Mouse (Mus musculus): ENCODE measurements around the gene Bysl.
"Not testable (repeated sequence)": the region's sequence is repeated elsewhere in the genome, so short reads cannot be mapped to it uniquely, and the experiment has no call there.

The Bysl gene

GRCm38 (mm10) chr17:47610849-47611660 is at the start of gene Bysl, which contains the start of the genes Med20 and Gm20517:
TSS of gene Bysl (minus strand) at chr17:47611492.
TSS of gene Med20 (plus strand) at chr17:47611582.
TSS of gene Gm20517 (plus strand) at chr17:47611589.
- DNase-seq: peak; percentile 94

- no peak for DNase-seq
Observed at GRCm38 (mm10) chr17:47658741-47659243, 47.5 kb upstream of the Bysl start.

GRCm38 (mm10) chr17:47657901-47658300 is 46.6 kb upstream of the Bysl start:
- no peak for DNase-seq

- DNase-seq: no peak
Observed at GRCm38 (mm10) chr17:47655697-47656096, 44.4 kb upstream of the Bysl start.

GRCm38 (mm10) chr17:47654346-47654745 is 43.1 kb upstream of the Bysl start:
- DNase-seq: not testable (repeated sequence)

- no peak for DNase-seq
Observed at GRCm38 (mm10) chr17:47651953-47652352, 40.7 kb upstream of the Bysl start.

GRCm38 (mm10) chr17:47648966-47649365 is 37.7 kb upstream of the Bysl start:
- no peak for DNase-seq

GRCm38 (mm10) chr17:47646683-47647082 is 35.4 kb upstream of the Bysl start:
- peak; percentile 76 for DNase-seq

- DNase-seq: no peak
Observed at GRCm38 (mm10) chr17:47642992-47643391, 31.7 kb upstream of the Bysl start.

- DNase-seq: no peak
Observed at GRCm38 (mm10) chr17:47633999-47634770, 22.9 kb upstream of the Bysl start.

GRCm38 (mm10) chr17:47632181-47632840 is 21.0 kb upstream of the Bysl start:
- no peak for DNase-seq

GRCm38 (mm10) chr17:47630678-47631065 is 19.4 kb upstream of the Bysl start, which contains the start of gene Usp49:
TSS of gene Usp49 (plus strand) at chr17:47630690.
- no peak for DNase-seq

GRCm38 (mm10) chr17:47629717-47630677 is 18.7 kb upstream of the Bysl start:
- peak; percentile 41 for DNase-seq

GRCm38 (mm10) chr17:47628851-47629676 is 17.8 kb upstream of the Bysl start:
- peak; percentile 94 for DNase-seq

GRCm38 (mm10) chr17:47627791-47628190 is 16.5 kb upstream of the Bysl start:
- DNase-seq: no peak

- no peak for DNase-seq
Observed at GRCm38 (mm10) chr17:47626031-47626430, 14.7 kb upstream of the Bysl start.

- no peak for DNase-seq
Observed at GRCm38 (mm10) chr17:47625088-47625487, 13.8 kb upstream of the Bysl start.

- not testable (repeated sequence) for DNase-seq
Observed at GRCm38 (mm10) chr17:47624572-47624971, 13.3 kb upstream of the Bysl start.

- DNase-seq: no peak
Observed at GRCm38 (mm10) chr17:47622912-47623554, 11.7 kb upstream of the Bysl start.

Data from kidney, adult 11 months (tissue).